Mouse (Mus musculus) testis, adult 2 months (tissue): ENCODE data around the gene Esrrg.

ENCODE experiments used
- CTCF ChIP-seq: fragments of 200-500 bp; IDR thresholded peaks from 2 replicates; pipeline ENCODE4 v1.5.1; 2012; ENCODE audit warnings: low read depth, mild to moderate bottlenecking, inconsistent platforms, low read length, moderate library complexity; ENCODE audit not compliant: control insufficient read depth, insufficient read depth, insufficient replicate concordance
- POLR2A ChIP-seq: fragments of 200-500 bp; IDR thresholded peaks from 2 replicates; pipeline ENCODE4 v1.6.1; 2012; ENCODE audit warnings: low read depth, mild to moderate bottlenecking, inconsistent platforms, low read length, moderate library complexity; ENCODE audit not compliant: control insufficient read depth

DNA sequence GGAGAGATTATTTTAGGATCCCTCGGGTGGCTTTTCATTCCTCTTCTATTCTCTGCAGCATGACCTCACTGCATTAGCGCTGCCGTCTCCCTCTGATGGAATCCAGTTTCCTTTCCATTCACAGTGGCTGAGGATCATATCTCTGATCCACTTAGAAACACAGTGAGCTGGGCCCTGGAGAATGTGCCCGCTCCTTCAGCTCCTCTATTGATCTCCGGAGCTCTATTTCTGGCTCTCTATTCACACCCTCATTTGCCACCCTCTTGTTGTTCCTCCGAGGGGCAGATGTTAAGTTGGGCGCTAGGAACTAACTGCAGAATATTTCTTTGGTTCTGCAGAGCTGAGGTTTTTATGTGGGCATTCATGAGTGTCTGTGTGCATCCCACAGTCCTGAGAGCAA lies 228.3 kb downstream of the Esrrg start:
- TF ChIP-seq CTCF (no peak), POLR2A (no peak)
